Mouse (Mus musculus) v-Abl transformed pro-B cells (cell line): Measurements from ENCODE around the gene Sept7.

Source experiments
- in situ Hi-C, 2 experiments: fragments of 400-800 bp; cut with MboI; formaldehyde crosslinking; loops; one replicate each; pipeline ENCODE4 v1.15.1; 2025; ENCODE audit not compliant: unreplicated experiment in 2 of 2

Gene Sept7

GRCm38 (mm10) chr9:25355806-25356205, 103.6 kb downstream of the Sept7 start:
- in situ Hi-C loops = no loop called here

DNA sequence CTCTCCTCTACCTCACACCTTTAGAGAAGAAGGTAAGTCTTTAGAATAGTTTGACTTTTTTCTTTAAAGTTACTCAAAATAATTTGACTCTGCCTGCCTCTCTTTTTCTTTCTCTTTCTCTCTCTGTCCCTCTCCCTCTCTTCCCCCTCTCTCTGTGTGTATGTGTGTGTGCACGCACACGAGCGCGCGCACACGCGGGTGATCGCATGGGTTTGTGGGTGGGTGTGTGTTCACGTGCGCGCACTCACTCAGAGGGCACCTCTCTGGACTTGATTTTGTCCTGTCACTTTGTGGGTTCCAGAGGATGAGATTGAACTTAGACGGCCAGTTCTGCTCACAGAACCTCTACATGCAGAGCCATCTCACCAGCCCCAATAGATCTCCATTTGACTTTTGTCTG, 105.3 kb downstream of the Sept7 start:
- in situ Hi-C loops = no loop called here

DNA sequence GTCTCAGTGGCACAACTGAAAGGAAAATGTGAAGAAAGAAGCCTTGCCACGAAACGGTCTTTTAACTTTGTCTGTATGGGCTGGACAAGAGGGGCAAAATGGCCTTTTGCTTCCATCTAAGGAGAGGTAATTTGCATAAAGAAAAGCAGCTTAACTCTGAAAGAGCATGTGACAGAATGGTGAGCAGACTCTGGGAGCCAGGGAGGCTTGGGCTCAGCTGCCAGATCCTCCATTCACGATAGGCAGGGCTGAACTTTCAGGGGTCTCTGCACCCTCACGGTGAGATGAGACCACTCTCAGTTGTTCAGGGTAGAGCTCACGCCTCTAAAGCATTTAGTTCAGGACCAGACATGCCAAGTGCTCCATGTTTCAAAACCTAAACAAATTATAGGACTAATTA, 105.8 kb downstream of the Sept7 start:
- in situ Hi-C loops = no loop called here
